Mouse (Mus musculus) large intestine, adult 2 months (tissue): Measurements from ENCODE around the gene Myo5a. TPM values are rescaled to one million over a fixed set of nuclear protein-coding genes. Genes with fewer than 3 reads are reported as not detected.

ENCODE experiments used
- DNase-seq: peaks from one replicate; pipeline ENCODE4 v3.0.0-alpha.2; 2012; ENCODE audit warnings: low read depth, low spot score
- WGBS: fragments of 180-500 bp; shearing (Covaris S2); methylation state at CpG from one replicate; pipeline ENCODE4 v1.1.7; 2018; 5-methylcytosine and 5-hydroxymethylcytosine counted together
- polyA plus RNA-seq: library from polyadenylated mRNA; depleted of rRNA; stranded (reverse); fragments of >200 nt; gene quantifications from 2 replicates; pipeline ENCODE4 v1.2.3, GENCODE M21; 2012; rRNA removed

Myo5a gene
- polyA plus RNA-seq, result 1.5 and 4.2 TPM in 2 replicates

- DNase-seq, result no peak
- 24% methylated on average over 23 of the region's 23 CpGs for whole genome bisulfite sequencing
Observed at GRCm38 (mm10) chr9:75070457-75071028, at the start of gene Myo5a. Gene Myo5a, plus strand, starts transcription at chr9:75071015.

- 59% methylated on average over 7 of the region's 7 CpGs for WGBS
- no peak for DNase-seq
Observed at GRCm38 (mm10) chr9:75022546-75022945, 48.3 kb upstream of the Myo5a start.

GRCm38 (mm10) chr9:75023150-75023894 lies 47.5 kb upstream of the Myo5a start:
- 44% methylated on average over 5 of the region's 5 CpGs for WGBS
- no peak for DNase-seq

- DNase-seq, result no peak
- 65% methylated on average over 7 of the region's 7 CpGs for WGBS
Observed at GRCm38 (mm10) chr9:75024089-75024488, 46.7 kb upstream of the Myo5a start.

- no peak for DNase-seq
- 85% methylated on average over 6 of the region's 6 CpGs for WGBS
Observed at GRCm38 (mm10) chr9:75025689-75026088, 45.1 kb upstream of the Myo5a start.

GRCm38 (mm10) chr9:75032408-75032807 lies 38.4 kb upstream of the Myo5a start:
- 98% methylated on average over 1 of the region's 1 CpGs for WGBS
- no peak for DNase-seq

GRCm38 (mm10) chr9:75033141-75033540 lies 37.7 kb upstream of the Myo5a start:
- DNase-seq, result no peak
- WGBS, result 53% methylated on average over 7 of the region's 7 CpGs

GRCm38 (mm10) chr9:75034691-75035090 lies 36.1 kb upstream of the Myo5a start:
- 9% methylated on average over 1 of the region's 1 CpGs for WGBS
- peak; percentile 52 for DNase-seq

- 73% methylated on average over 4 of the region's 4 CpGs for WGBS
Observed at GRCm38 (mm10) chr9:75035944-75036343, 34.9 kb upstream of the Myo5a start.

GRCm38 (mm10) chr9:75037451-75038356 lies 33.1 kb upstream of the Myo5a start, which contains the start of gene Arpp19:
Gene Arpp19, plus strand, starts transcription at chr9:75037614.
- whole genome bisulfite sequencing, result under 1% methylated on average over 70 of the region's 73 CpGs
- DNase-seq, result peak; percentile 51

More at GRCm38 (mm10) chr9:75035944-75036343, 34.9 kb upstream of the Myo5a start:
- no peak for DNase-seq

GRCm38 (mm10) chr9:75038357-75038688 lies 32.5 kb upstream of the Myo5a start:
- WGBS, result 1% methylated on average over 10 of the region's 10 CpGs
- DNase-seq, result no peak

GRCm38 (mm10) chr9:75040566-75040965 lies 30.2 kb upstream of the Myo5a start:
- DNase-seq, result no peak
- WGBS, result 51% methylated on average over 2 of the region's 2 CpGs

- WGBS, result 57% methylated on average over 2 of the region's 2 CpGs
- DNase-seq, result no peak
Observed at GRCm38 (mm10) chr9:75041840-75042525, 28.8 kb upstream of the Myo5a start.

GRCm38 (mm10) chr9:75043191-75043590 lies 27.6 kb upstream of the Myo5a start:
- 39% methylated on average over 2 of the region's 2 CpGs for WGBS
- DNase-seq, result no peak

- no peak for DNase-seq
Observed at GRCm38 (mm10) chr9:75047079-75047478, 23.7 kb upstream of the Myo5a start.

GRCm38 (mm10) chr9:75049100-75049499 lies 21.7 kb upstream of the Myo5a start:
- DNase-seq, result no peak
- 29% methylated on average over 3 of the region's 3 CpGs for WGBS

GRCm38 (mm10) chr9:75050003-75050402 lies 20.8 kb upstream of the Myo5a start:
- DNase-seq, result no peak
- 14% methylated on average over 3 of the region's 3 CpGs for WGBS

GRCm38 (mm10) chr9:75051841-75052240 lies 19.0 kb upstream of the Myo5a start:
- DNase-seq, result no peak
- WGBS, result 76% methylated on average over 4 of the region's 4 CpGs

- DNase-seq, result no peak
- WGBS, result 71% methylated on average over 5 of the region's 5 CpGs
Observed at GRCm38 (mm10) chr9:75055046-75055445, 15.8 kb upstream of the Myo5a start.
